25 mouse cellular contexts compared by ENCODE assay signal in genomic region chr17:50657321-50657720, GRCm38 (mm10).
DNase-seq lines count a peak whose midpoint lies in the region; ATAC-seq and TF ChIP-seq lines count a peak whose summit lies in the region.
"Had no signal": no experiment of that assay in that cellular context is flagged by ENCODE, and none has a peak within 500 bp of the region (broad histone marks: within the 10 kb centered on the region; RNA-seq: fewer than 3 reads in every experiment).

No protein-coding gene starts in this region.

- peaks cover 3% of the 10 kb centered on the region; the same call in 1 of the 2 replicates for H3K4me1 ChIP-seq in midbrain, embryonic 11.5 days (ENCODE audit: control insufficient read depth, insufficient read depth, low read length)
- no peaks in the 10 kb centered on the region for H3K4me1 ChIP-seq in midbrain, embryonic 14.5 days (ENCODE audit: control insufficient read depth, insufficient read depth, low read length)
- H3K4me1 ChIP-seq in bone marrow macrophage, adult 2 months (ENCODE audit: control insufficient read depth, insufficient read depth, low read length), result peaks cover 17% of the 10 kb centered on the region
- no peaks in the 10 kb centered on the region for H3K4me1 ChIP-seq in stomach, postnatal 0 days (replicated peaks; ENCODE audit: control insufficient read depth, insufficient read depth)
- H3K4me1 ChIP-seq: intestine, embryonic 15.5 days; kidney, embryonic 15.5 days had no signal

- no peaks in the 10 kb centered on the region for H3K9me3 ChIP-seq in midbrain, embryonic 11.5 days (ENCODE audit: control insufficient read depth, low read length)
- no peaks in the 10 kb centered on the region for H3K9me3 ChIP-seq in midbrain, embryonic 14.5 days (ENCODE audit: control insufficient read depth, low read length)
- H3K9me3 ChIP-seq in stomach, postnatal 0 days (ENCODE audit: control insufficient read depth, low read length), result no peaks in the 10 kb centered on the region
- H3K9me3 ChIP-seq: forebrain, embryonic 13.5 days; hindbrain, embryonic 13.5 days; intestine, embryonic 15.5 days; midbrain, embryonic 13.5 days had no signal

- no peak for TF ChIP-seq EP300 in stomach, postnatal 0 days (optimal IDR thresholded peaks at IDR 0.05)

- TF ChIP-seq POLR2A in bone marrow macrophage, adult 2 months (IDR thresholded peaks at IDR 0.05; ENCODE audit: borderline replicate concordance, low read depth, low read length), result no peak

- no peaks in the 10 kb centered on the region for H3K27me3 ChIP-seq in midbrain, embryonic 11.5 days (ENCODE audit: control insufficient read depth, insufficient read depth, low read length)
- no peaks in the 10 kb centered on the region for H3K27me3 ChIP-seq in midbrain, embryonic 14.5 days (ENCODE audit: control insufficient read depth, insufficient read depth, low read length)
- H3K27me3 ChIP-seq in stomach, postnatal 0 days (ENCODE audit: control insufficient read depth, insufficient read depth, low read length), result no peaks in the 10 kb centered on the region
- H3K27me3 ChIP-seq: CH12.LX; forebrain, embryonic 13.5 days; hindbrain, embryonic 13.5 days; intestine, embryonic 15.5 days; kidney, embryonic 15.5 days; midbrain, embryonic 13.5 days had no signal

- no peak for TF ChIP-seq CTCF in bone marrow macrophage, adult 2 months (IDR thresholded peaks at IDR 0.05; ENCODE audit: low read depth, low read length)
- TF ChIP-seq CTCF in stomach, postnatal 0 days (IDR thresholded peaks at IDR 0.05; ENCODE audit: low read depth), result no peak

- no peak for ATAC-seq in midbrain, embryonic 11.5 days (ENCODE audit: low FRiP score)
- ATAC-seq in midbrain, embryonic 14.5 days (ENCODE audit: low FRiP score, low TSS enrichment), result no peak
- peak; percentile 49 for ATAC-seq in stomach, postnatal 0 days (ENCODE audit: low FRiP score, low TSS enrichment)
- no peak for ATAC-seq in erythroblast, adult 5-6 weeks (replicated peaks; ENCODE audit: low FRiP score, poor library complexity, severe bottlenecking)
- ATAC-seq: forebrain, embryonic 13.5 days; intestine, embryonic 15.5 days; midbrain, embryonic 13.5 days had no signal

- H3K4me3 ChIP-seq in midbrain, embryonic 11.5 days (ENCODE audit: low read depth, low read length), result no peak overlapping the region
- H3K4me3 ChIP-seq in midbrain, embryonic 14.5 days (replicated peaks; ENCODE audit: low read depth, low read length), result no peak overlapping the region
- H3K4me3 ChIP-seq in bone marrow macrophage, adult 2 months (ENCODE audit: insufficient read depth, low read length), result no peak overlapping the region
- no peak overlapping the region for H3K4me3 ChIP-seq in stomach, postnatal 0 days (ENCODE audit: low read depth, low read length)
- H3K4me3 ChIP-seq: erythroblast, embryonic 14.5 days; forebrain, embryonic 13.5 days; hindbrain, embryonic 13.5 days; intestine, embryonic 15.5 days; kidney, embryonic 15.5 days; left cerebral cortex, adult 2 months; midbrain, embryonic 13.5 days; myocyte had no signal

- peak; percentile 70 for DNase-seq in adrenal gland, postnatal 14 days
- DNase-seq in adrenal gland, postnatal 25 days, result no peak
- DNase-seq in midbrain, embryonic 11.5 days (ENCODE audit: low spot score, missing footprints), result peak; percentile 69
- no peak for DNase-seq in midbrain, embryonic 14.5 days
- DNase-seq in stomach, postnatal 0 days (ENCODE audit: low spot score), result no peak
- no peak for DNase-seq in left cerebral cortex, adult 9 months (ENCODE audit: low spot score in 2 of 2)
- DNase-seq: cerebellum, adult 9-11 months; gastrocnemius, postnatal 25 days; kidney, postnatal 4 days; layer of hippocampus, adult 9-11 months; lung, embryonic 14.5 days; right cerebral cortex, postnatal 25 days; thymus, adult 18-20 months had no signal

- no peak overlapping the region for H3K4me2 ChIP-seq in midbrain, embryonic 11.5 days
- H3K4me2 ChIP-seq in midbrain, embryonic 14.5 days (ENCODE audit: low read length), result no peak overlapping the region
- H3K4me2 ChIP-seq in stomach, postnatal 0 days (replicated peaks; ENCODE audit: low read depth), result no peak overlapping the region
- H3K4me2 ChIP-seq: forebrain, embryonic 13.5 days; hindbrain, embryonic 13.5 days; intestine, embryonic 15.5 days; kidney, embryonic 15.5 days; liver, embryonic 11.5 days; lung, embryonic 14.5 days; midbrain, embryonic 13.5 days had no signal

- H3K27ac ChIP-seq in midbrain, embryonic 11.5 days (ENCODE audit: low read depth, low read length), result no peak overlapping the region
- no peak overlapping the region for H3K27ac ChIP-seq in midbrain, embryonic 14.5 days (replicated peaks; ENCODE audit: low read depth, low read length)
- H3K27ac ChIP-seq in bone marrow macrophage, adult 2 months (ENCODE audit: insufficient read depth, low read depth, low read length), result peak overlapping the region; percentile 23; the same call in 1 of the 2 replicates
- H3K27ac ChIP-seq in stomach, postnatal 0 days (replicated peaks), result no peak overlapping the region
- H3K27ac ChIP-seq: forebrain, embryonic 13.5 days; hindbrain, embryonic 13.5 days; intestine, embryonic 15.5 days; kidney, embryonic 15.5 days; left cerebral cortex, adult 2 months; midbrain, embryonic 13.5 days had no signal

- no peak overlapping the region for H3K9ac ChIP-seq in midbrain, embryonic 11.5 days (ENCODE audit: low read length)
- no peak overlapping the region for H3K9ac ChIP-seq in midbrain, embryonic 14.5 days (replicated peaks; ENCODE audit: low read length)
- H3K9ac ChIP-seq in stomach, postnatal 0 days (ENCODE audit: low read length), result no peak overlapping the region
- H3K9ac ChIP-seq: forebrain, embryonic 13.5 days; hindbrain, embryonic 13.5 days; intestine, embryonic 15.5 days; kidney, embryonic 15.5 days; lung, embryonic 14.5 days; midbrain, embryonic 13.5 days had no signal

- no peaks in the 10 kb centered on the region for H3K36me3 ChIP-seq in midbrain, embryonic 11.5 days (ENCODE audit: control insufficient read depth, insufficient read depth, low read length)
- H3K36me3 ChIP-seq in midbrain, embryonic 14.5 days (ENCODE audit: control insufficient read depth, insufficient read depth, low read length), result no peaks in the 10 kb centered on the region
- H3K36me3 ChIP-seq in stomach, postnatal 0 days (ENCODE audit: control insufficient read depth, insufficient read depth, low read length), result no peaks in the 10 kb centered on the region
- H3K36me3 ChIP-seq: hindbrain, embryonic 13.5 days; intestine, embryonic 15.5 days; kidney, embryonic 15.5 days; midbrain, embryonic 13.5 days had no signal

Comparison
In these comparisons a context has a peak if more than half of its experiments do, and no peak if none do; other contexts are left out.
1. DNase-seq: peak in adrenal gland, postnatal 14 days (single experiment) and midbrain, embryonic 11.5 days (single experiment); none in adrenal gland, postnatal 25 days (single experiment), midbrain, embryonic 14.5 days (single experiment), stomach, postnatal 0 days (single experiment) and left cerebral cortex, adult 9 months (0 of 2).